Mouse (Mus musculus) embryonic fibroblast, embryonic 13.5 days (primary cell): ENCODE data around the gene Hagh.

Experiments
- CTCF ChIP-seq: IDR thresholded peaks from 2 replicates; pipeline ENCODE4 v1.5.1; 2011; ENCODE audit warnings: mild to moderate bottlenecking, control low read depth, low read length, moderate library complexity, borderline replicate concordance; ENCODE audit not compliant: insufficient read depth
- POLR2A ChIP-seq: IDR thresholded peaks from 2 replicates; pipeline ENCODE4 v1.6.1; 2011; ENCODE audit warnings: low read depth, mild to moderate bottlenecking, control low read depth, low read length, moderate library complexity

DNA sequence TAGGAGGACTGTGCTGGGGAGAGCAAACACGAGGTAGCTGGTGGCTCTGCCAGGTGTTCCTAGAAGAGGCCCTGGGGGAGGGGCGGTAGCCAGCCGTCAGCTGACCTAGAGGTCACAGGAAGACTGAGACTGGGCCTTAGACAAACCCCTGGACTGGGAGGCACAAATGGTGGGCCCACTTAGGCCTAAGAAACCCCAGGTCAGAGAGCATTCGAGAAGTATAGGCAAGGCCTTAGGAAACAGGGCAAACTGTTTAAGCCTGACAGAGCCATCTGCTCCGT lies 38.1 kb downstream of the Hagh start:
- TF ChIP-seq CTCF (no peak), POLR2A (no peak)
